Mouse (Mus musculus) v-Abl transformed pro-B cells (cell line): ENCODE data around the gene Dhx9.
"Not testable (repeated sequence)": the region's sequence is repeated elsewhere in the genome, so short reads cannot be mapped to it uniquely, and the experiment has no call there.

Experiments used
- in situ Hi-C, 2 experiments: fragments of 400-800 bp; cut with MboI; formaldehyde crosslinking; loops; one replicate each; pipeline ENCODE4 v1.15.1; 2025; ENCODE audit not compliant: unreplicated experiment in 2 of 2

Gene Dhx9

DNA sequence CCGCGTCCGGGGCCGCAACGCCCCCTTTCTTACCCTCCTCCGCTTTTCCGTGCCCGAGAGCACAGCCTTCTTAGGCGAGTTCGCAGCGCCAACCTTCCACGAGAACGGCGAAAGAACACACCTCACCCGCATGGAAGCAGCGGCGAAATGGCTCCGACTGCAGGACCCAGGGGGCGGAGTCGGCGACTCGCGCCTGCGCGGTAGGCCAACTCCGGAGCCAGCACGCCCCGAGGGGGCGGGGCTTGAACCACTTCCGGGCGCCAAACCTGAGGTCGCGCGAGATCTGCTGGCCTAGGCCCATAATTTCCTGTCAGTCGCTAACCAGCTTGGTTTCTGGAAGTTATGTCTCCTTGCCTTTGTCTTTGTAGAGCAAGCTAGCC, at the start of gene Dhx9:
TSS of gene Dhx9 (minus strand) at position 161 of the 380 bp plus-strand sequence.
- in situ Hi-C loops: no loop called here

DNA sequence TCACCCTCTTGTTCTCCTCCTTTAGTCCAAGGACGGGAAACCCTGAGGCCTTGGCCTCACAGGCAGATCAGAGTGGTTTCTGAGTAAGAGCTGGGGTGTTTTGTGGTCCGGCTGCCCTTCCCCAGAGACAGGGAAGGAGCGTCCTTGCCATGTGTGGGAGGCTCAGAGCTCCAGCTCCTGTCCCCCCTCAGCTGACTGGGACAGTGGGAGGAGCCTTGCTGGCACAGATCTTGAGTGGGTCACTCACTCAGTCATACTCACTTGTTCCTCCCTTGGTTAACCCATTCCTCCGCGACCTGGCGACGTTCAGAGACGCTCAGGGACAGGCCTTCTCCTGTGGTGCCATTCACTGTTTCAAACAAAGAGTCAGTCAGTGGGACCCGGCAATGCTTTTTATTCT, 48.2 kb upstream of the Dhx9 start:
- in situ Hi-C loops: no loop called here

DNA sequence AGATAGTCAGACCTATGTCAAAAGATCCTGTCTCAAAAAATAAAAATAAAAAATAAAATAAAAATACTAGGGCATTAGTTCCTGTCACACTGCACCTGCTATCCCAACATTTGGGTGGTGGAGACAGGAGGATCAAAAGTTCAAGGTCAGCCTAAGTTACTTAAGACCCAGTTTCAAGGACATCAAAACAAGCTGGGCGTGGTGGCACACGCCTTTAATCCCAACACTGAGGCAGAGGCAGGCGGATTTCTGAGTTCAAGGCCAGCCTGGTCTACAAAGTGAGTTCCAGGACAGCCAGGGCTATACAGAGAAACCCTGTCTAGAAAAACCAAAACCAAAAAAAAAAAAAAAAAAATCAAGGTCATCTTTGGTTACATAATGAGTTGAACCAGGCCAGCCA, 45.4 kb upstream of the Dhx9 start:
- in situ Hi-C loops: not testable (repeated sequence)

DNA sequence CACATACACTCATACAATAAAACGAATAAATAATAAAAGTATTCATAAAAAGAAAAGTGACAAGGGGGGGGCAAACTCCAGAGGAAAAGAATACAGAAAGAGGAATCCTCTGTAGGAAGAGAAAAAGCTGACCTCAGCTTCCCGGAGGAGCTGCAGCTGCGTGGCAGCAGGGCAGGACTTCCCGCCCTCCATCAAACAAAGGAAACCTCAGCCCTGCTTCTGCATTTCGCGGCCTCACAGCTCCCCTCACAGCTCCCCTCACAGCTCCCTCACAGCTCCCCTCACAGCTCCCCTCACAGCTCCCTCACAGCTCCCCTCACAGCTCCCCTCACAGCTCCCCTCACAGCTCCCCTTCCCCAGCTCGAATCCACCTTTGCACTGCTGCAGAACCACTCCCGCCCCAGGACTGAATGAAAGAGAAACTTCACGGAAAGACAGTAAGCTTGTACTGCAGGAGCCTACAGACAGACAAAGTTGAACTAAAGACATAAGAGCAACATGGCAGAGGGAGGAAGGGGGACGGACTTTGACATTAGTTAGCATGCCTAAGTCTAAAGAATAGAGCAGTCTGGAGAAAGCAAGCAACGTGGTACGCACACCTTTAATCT, 44.9 kb upstream of the Dhx9 start:
- in situ Hi-C loops: no loop called here

DNA sequence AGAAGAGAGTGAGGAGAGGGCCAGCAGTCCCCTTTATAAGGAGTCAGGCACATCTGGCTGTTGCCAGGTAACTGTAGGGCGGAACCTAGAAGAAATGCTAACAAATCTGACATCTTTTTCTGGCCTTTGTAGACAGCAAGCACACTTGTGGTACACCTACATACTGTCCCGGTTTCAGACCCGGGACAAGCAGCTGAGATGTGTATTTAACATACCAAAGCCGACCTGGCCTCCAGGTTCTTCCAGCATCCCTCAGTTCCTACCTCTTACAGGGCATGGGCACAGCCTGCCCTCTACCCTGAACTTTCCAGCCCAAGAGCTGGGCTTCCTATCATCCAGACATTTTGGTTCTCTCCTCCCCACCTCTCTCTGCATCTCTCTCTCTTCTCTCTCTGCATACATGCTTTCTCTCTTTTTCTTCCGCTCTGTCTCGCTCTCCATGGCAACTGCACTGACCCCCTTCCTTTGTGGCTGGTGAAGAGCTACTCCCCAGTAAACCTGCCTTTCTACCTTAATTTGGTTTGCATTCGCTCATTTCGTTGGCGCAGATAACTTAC, 44.3 kb upstream of the Dhx9 start:
- in situ Hi-C loops: no loop called here

DNA sequence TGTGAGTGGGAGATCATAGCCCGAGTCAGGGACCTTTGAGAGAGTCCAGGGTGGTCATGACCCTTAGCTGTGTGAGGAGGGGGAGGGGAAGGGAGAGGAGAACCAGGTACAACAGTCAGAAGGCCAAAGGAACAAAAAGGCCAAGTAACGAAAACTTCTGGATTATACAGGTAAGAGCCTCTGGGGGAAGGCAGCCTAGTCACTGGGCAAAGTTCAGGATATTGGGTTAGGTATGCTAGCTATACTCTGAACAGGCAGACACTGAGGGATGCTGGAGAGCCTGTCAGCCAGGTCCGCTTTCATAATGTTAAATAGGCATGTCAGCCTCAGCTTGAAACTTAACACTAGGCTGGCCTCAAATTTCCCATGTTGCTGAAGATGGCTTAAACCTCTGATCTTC, 34.7 kb upstream of the Dhx9 start:
- in situ Hi-C loops: no loop called here

DNA sequence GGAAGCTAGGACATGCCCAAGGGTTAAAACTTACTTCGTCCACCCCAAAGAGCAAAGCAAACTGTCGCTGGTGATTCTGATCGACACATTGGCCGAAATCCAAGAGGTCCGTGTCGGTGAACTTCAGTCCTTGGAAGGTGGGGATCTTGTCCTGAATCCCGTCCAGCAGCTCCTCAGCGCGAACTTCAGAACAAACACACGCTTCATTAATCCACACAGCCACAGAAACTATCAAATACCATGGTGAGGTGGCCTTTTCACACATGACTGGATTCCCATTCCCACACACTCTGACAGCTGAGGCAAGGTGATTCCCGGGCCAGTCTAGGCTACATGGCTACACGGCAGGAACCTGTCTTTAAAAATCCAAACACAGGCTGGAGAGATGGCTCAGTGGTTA, 27.9 kb upstream of the Dhx9 start:
- in situ Hi-C loops: no loop called here

DNA sequence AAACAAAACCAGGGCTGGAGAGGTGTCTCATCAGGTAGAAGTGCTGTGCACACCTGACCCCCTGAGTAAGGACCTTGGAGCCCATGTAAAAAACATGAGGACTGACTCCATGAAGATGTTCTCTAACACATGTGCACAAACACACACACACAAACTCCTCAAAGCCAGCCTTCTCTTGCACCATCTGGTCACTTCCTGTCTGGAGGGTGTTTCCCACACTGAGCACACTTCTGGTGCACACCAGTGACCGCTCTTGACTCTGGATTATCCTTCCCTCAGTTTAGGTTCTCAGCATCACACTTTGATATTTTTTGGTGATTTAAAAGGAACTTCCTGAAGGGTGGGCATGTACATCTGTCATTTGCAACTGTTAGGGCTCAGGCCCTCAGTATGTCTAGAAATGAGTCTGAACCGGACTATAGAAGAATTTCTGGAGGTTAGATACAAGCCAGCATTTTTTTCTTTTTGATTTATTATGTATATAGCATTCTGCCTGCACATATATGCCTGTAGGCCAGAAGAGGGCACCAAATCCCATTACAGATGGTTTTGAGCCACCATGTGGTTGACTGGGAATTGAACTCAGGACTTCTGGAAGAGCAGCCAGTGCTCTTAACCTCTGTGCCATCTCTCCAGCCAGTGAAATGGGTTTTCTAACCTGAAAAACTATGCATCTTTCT, 23.0 kb upstream of the Dhx9 start:
- in situ Hi-C loops: no loop called here

DNA sequence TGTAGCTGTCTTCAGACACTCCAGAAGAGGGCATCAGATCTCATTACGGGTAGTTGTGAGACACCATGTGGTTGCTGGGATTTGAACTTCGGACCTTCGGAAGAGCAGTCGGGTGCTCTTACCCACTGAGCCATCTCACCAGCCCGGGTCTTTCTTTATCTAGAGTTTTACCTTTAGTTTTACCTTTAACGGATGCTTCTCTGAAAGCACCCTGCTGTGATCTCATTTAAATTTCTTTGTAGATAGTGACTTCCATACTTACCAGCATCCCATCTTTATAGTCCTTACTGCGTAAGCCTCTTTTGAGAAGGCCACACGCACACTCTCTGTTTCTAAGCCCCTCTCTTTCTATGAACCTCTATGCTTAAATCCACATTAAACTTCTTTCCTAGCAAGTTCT, 22.1 kb upstream of the Dhx9 start:
- in situ Hi-C loops: not testable (repeated sequence)

DNA sequence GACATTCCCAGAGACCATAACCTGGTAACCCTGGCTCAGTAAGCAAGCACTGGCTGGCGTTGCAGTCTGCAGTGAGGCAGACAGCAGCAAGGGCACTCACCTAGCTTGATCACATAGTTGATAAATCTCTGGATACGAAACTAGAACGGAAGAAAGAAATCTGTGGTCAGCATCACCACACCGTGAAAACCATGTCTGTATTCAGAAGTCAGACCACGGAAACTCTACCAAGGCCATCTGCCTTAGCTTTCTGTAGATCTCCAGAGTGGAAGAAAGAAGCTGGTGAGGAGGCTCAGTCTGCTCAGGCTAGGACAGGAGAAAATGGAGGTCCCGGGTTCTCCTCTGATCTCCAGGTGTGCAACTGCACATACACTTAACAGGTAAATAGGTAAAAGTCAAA, 21.6 kb upstream of the Dhx9 start:
- in situ Hi-C loops: no loop called here

DNA sequence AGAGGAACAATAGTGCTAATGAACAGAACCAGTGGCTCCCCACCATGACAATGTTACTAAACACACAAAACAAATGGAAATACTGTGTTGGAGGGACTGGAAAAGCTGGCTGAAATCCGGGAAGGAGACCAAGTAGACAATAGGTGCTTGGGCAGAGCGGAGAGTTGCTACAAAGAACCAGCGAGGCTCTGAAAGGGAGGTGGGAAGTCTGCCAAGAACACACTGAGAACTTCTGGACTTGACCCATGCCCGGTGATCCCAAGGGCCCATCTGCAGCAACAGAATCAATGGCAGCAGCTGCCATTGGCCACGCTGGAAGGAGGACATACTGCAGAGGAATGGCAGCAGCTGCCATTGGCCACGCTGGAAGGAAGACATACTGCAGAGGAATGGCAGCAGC, 18.8 kb upstream of the Dhx9 start:
- in situ Hi-C loops: no loop called here

DNA sequence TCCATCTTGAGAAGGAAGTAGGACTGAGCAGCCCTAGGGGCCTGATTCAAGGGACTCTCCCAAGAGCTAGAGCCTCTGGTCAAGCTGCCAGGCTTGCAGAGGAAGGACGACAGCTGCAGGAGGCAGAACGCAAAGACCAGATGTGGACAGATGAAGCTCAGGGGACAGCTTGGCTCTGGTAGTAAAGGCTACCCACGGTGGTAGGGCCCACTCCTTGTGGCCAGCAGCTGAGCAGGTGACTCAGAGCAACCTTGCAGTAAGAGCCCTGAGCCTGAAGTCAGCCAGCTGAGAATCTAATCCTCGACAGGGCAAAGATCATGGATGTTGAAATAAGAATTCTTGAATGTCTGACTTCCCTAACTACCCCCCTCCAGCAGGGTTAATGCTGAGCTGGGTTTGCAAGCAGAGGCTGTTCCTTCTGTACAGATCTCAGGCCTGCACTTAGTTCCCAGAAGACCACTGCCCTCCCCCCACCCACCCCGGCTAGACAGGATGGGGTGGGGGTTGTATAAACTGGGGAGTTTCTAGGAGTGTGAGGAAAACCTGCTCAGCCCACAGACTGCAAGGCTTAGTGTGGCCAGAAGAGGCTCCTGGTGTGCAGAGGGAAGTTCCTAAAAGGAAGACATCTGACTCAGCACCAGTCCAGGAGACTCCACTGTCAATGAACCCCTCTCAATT, 14.3 kb upstream of the Dhx9 start:
- in situ Hi-C loops: no loop called here

DNA sequence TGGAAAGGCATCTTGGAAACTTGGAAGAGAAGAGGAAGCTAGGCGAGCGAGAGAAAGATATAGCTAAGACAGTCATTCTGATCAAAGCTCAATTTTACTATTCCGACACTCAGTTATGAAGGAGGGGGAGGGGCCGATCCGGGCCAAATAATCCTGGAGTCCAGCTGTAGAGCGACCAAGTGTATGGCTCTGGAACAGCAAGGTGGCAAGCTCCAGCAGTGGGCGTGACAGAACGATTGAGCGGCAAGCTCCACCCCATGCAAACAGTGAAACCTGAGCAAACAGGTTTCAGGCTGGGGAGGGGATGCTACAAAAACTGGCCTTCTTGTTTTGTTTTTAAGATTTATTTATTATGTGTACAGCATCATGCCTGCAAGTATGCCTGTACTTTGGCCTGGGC, 12.6 kb upstream of the Dhx9 start:
- in situ Hi-C loops: no loop called here

DNA sequence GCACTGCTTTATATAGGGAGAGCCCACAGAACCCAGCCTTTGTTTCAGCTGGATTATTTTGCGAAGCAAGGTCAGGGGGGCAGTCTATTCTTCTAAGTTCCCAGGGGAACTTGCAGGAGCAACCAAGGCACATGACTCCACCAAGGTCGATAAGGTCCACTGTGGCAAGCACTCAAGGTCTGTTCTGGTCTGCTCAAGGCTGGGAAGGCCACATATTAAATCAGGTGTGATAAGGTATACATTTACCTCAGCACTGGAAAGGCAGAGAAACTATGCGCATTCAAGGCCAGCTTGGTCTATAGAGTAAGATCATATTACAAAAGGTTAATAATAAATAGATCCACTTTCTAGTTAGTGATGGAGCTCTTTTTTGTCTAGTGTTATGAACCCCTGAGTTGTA, 8.6 kb upstream of the Dhx9 start:
- in situ Hi-C loops: no loop called here

DNA sequence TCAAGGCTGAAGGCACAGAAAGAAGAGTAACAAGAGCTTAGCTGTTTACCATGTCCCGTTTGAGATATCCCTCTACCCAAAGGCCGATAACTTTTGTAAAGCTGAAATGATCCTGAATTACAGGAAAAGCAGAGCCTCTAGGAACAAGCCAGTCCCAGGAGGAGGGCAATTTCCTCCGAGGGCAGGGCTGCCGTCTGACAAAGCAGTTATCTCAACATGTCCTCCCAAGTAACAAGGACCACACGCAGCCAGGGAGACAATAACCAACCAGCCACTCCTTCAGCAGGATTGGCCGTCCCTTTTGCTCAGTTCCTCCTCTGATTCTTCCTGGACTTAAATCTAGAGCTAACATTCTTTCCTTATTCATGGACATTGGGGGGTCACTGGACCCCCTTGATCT, 6.5 kb upstream of the Dhx9 start:
- in situ Hi-C loops: no loop called here

DNA sequence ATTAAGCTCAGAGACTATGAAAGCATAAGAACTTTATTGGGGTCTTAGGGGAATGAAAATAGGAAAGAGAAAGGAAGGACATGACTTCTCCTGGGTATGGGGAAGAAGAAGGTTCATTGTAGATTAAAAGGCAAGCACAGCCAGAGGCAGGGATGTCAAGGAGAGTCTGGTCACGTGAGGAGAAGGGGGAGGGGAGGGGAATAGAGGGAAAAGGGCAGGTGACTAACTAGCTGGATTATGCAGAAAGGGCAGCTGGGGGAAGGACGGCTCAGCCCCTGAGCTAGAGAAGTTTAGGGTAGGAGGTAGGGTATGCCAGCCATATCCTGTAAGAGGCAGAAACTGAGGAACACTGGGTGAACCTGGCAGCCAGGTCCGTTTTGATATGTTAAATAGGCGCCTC, 5.9 kb upstream of the Dhx9 start:
- in situ Hi-C loops: no loop called here

DNA sequence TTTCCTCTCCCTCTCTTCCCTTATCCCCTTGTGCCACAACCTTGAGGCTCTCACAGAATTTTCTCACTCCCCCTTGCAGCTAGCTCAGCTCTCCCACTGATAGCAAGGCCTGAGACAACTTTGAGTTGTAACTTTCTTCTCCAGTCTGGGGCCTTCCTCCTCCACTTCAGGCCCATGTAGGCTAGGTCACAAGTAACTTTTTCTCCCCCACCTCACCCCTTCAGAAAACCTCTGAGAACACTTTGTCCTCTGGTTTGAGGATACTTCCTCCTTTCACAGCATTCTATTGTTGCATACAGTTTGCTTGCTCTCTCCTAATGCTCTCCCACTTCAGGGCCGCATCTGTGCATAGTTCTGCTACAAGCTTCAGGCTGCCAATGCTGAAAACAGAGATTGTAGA, 4.4 kb upstream of the Dhx9 start:
- in situ Hi-C loops: no loop called here

DNA sequence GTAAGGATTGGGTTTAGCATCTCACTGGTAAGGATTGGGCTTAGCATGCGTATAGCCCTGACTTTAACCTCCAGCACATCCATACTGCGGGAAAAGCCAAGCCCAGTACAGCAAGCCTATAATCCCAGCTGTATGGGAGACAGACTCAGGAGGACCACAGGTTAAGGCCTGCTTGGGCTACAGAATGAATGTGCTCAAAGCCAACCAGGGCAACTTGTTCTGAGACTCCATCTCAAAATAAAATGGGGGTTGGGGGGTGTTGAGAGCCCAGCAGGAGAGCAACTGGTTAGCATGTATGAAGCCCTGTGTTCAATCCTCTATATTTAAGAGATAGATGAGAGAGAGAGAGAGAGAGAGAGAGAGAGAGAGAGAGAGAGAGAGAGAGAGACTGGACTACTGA, 3.9 kb upstream of the Dhx9 start:
- in situ Hi-C loops: no loop called here

DNA sequence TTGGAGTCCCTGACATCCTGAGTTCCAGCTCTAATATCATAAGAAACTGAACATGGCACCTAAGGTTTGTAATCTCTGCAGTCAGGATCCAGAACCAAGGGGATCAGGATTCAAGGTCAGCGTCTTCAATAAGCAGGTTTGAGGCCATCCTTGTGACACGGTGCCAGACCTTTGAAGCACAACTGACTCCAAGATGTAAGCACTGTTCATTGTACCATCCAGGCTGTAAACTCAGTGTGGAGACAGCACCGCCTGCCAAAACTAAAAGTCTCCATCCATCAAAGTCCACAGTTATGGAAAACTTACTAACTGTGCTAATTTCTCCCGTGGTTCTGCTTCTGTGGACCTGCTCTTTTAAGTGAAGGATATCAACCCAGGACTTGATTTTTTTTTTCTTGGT, 2.5 kb upstream of the Dhx9 start:
- in situ Hi-C loops: no loop called here

DNA sequence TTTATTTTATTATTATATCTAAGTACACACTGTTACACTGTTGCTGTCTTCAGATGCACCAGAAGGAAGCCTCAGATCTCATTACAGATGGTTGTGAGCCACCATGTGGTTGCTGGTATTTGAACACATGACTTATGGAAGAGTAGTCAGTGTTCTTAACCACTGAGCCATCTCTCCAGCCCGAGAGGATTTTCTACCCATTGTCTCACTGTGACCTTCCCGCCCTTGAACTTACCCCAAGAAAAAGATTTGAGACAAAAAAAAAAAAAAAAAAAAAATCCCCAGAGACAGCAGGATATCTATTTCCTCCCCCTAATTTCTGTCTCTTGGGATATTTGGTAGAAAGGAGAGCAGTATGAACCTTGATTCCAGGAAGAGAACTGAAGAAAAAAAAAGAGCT, 2.1 kb upstream of the Dhx9 start:
- in situ Hi-C loops: no loop called here

DNA sequence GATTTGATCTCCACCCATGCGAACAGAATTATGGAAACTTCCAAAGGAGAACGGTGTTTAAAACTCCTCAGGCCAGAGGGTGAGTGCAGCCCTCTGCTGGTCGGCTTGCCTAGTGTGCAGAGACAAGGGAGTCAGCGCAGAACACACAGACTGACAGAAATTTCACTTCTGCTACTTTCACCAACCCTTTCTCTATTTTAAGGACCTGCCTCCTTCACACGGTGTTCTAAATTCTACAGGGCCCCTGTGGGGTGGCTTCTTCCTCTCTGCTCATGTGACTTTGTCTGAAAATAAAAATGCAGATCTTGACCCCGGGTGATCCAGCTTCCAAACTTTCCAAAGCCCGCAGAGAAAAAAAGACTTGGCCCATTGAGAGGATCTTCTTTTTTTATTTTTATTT, 1.7 kb upstream of the Dhx9 start:
- in situ Hi-C loops: no loop called here
